Mouse (Mus musculus) midbrain, embryonic 11.5 days (tissue): Measurements from ENCODE around the gene Olfr521. TPM values are rescaled to one million over a fixed set of nuclear protein-coding genes. Genes with fewer than 3 reads are reported as not detected.
"Not testable (repeated sequence)": the region's sequence is repeated elsewhere in the genome, so short reads cannot be mapped to it uniquely, and the experiment has no call there.

ENCODE experiments used
- ATAC-seq: fragments of 200-750 bp; cut with Nextera tagmentation; 2 replicates; pipeline ENCODE4 v1.8.0; 2017; ENCODE audit warnings: moderate TSS enrichment, moderate library complexity; ENCODE audit not compliant: low FRiP score
- DNase-seq: peaks from one replicate; pipeline ENCODE4 v3.0.0; 2015; ENCODE audit warnings: low spot score; ENCODE audit errors: missing footprints
- H3K27ac ChIP-seq: fragments of 300-500 bp; sonication (generic); 2 replicates; pipeline ENCODE4 v1.5.1; 2014; ENCODE audit warnings: low read depth, low read length
- H3K27me3 ChIP-seq: fragments of 300-500 bp; sonication (generic); 2 replicates; pipeline ENCODE4 v1.6.1; 2014; ENCODE audit warnings: mild to moderate bottlenecking, low read length, moderate library complexity, mixed read lengths; ENCODE audit not compliant: control insufficient read depth, insufficient read depth
- H3K36me3 ChIP-seq: fragments of 300-500 bp; sonication (generic); 2 replicates; pipeline ENCODE4 v1.6.1; 2014; ENCODE audit warnings: mild to moderate bottlenecking, low read length, moderate library complexity, mixed read lengths; ENCODE audit not compliant: control insufficient read depth, insufficient read depth
- H3K4me1 ChIP-seq: fragments of 300-500 bp; sonication (generic); 2 replicates; pipeline ENCODE4 v1.6.1; 2014; ENCODE audit warnings: low read length; ENCODE audit not compliant: control insufficient read depth, insufficient read depth
- H3K4me2 ChIP-seq: fragments of 300-500 bp; sonication (generic); 2 replicates; pipeline ENCODE4 v1.6.1; 2014; ENCODE audit warnings: mild to moderate bottlenecking, moderate library complexity
- H3K4me3 ChIP-seq: fragments of 300-500 bp; sonication (generic); 2 replicates; pipeline ENCODE4 v1.5.1; 2014; ENCODE audit warnings: low read depth, low read length
- H3K9ac ChIP-seq: fragments of 300-500 bp; sonication (generic); 2 replicates; pipeline ENCODE4 v1.6.1; 2014; ENCODE audit warnings: low read length
- H3K9me3 ChIP-seq: fragments of 300-500 bp; sonication (generic); 2 replicates; pipeline ENCODE4 v1.6.1; 2016; ENCODE audit warnings: low read length; ENCODE audit not compliant: control insufficient read depth
- WGBS: fragments of 180-500 bp; shearing (Covaris S2); extraction: QIAGEN DNeasy Blood & Tissue Kit; methylation state at CpG from one replicate; pipeline ENCODE4 v1.1.7; 2014; 5-methylcytosine and 5-hydroxymethylcytosine counted together
- polyA plus RNA-seq: library from polyadenylated mRNA; unstranded; fragments of >200 nt; fragmentation: Nextera tagmentation; extraction: Ambion mirVana; gene quantifications from 2 replicates; pipeline ENCODE4 v1.2.1, GENCODE M21; 2014

Gene Olfr521
- polyA plus RNA-seq, 1 experiment from 2014 or later = not detected

GRCm38 (mm10) chr7:99799118-99799517, 35.8 kb downstream of the Olfr521 start:
- Histone ChIP-seq H3K9me3 (no peaks in the 10 kb centered on the region), H3K4me1 (peaks cover 7% of the 10 kb centered on the region; the same call in 1 of the 2 replicates), H3K4me2 (no peak overlapping the region), H3K4me3 (no peak overlapping the region), H3K27me3 (no peaks in the 10 kb centered on the region), H3K27ac (no peak overlapping the region), H3K36me3 (no peaks in the 10 kb centered on the region), H3K9ac (no peak overlapping the region)
- WGBS = 80% methylated on average over 7 of the region's 7 CpGs
- DNase-seq (no peak), ATAC-seq (no peak)

- no peak overlapping the region for H3K4me2 ChIP-seq
- H3K4me3 ChIP-seq = no peak overlapping the region
- H3K36me3 ChIP-seq = no peaks in the 10 kb centered on the region
- DNase-seq = no peak
- H3K9me3 ChIP-seq = no peaks in the 10 kb centered on the region
- no peak overlapping the region for H3K27ac ChIP-seq
- WGBS = 79% methylated on average over 8 of the region's 8 CpGs
- H3K9ac ChIP-seq = no peak overlapping the region
- H3K4me1 ChIP-seq = no peaks in the 10 kb centered on the region
- ATAC-seq = no peak
- H3K27me3 ChIP-seq = no peaks in the 10 kb centered on the region
Measured at GRCm38 (mm10) chr7:99803535-99803934, 40.2 kb downstream of the Olfr521 start.

- H3K9me3 ChIP-seq, H3K4me3 ChIP-seq, H3K4me1 ChIP-seq, H3K4me2 ChIP-seq, H3K27ac ChIP-seq, DNase-seq, H3K36me3 ChIP-seq, H3K27me3 ChIP-seq, H3K9ac ChIP-seq, ATAC-seq: not testable (repeated sequence)
- WGBS = 91% methylated on average over 3 of the region's 3 CpGs
Measured at GRCm38 (mm10) chr7:99804033-99804432, 40.7 kb downstream of the Olfr521 start.

GRCm38 (mm10) chr7:99805340-99805739, 42.0 kb downstream of the Olfr521 start:
- no peak for DNase-seq
- Histone ChIP-seq H3K9me3 (no peaks in the 10 kb centered on the region), H3K4me1 (no peaks in the 10 kb centered on the region), H3K27me3 (no peaks in the 10 kb centered on the region), H3K36me3 (no peaks in the 10 kb centered on the region), H3K4me2 (no peak overlapping the region), H3K9ac (no peak overlapping the region), H3K27ac (no peak overlapping the region), H3K4me3 (no peak overlapping the region)
- ATAC-seq = no peak
- 88% methylated on average over 1 of the region's 1 CpGs for WGBS

- not testable (repeated sequence) for ATAC-seq, H3K4me2 ChIP-seq, H3K4me1 ChIP-seq, H3K36me3 ChIP-seq, H3K4me3 ChIP-seq, H3K27ac ChIP-seq, H3K9me3 ChIP-seq, H3K27me3 ChIP-seq, DNase-seq, H3K9ac ChIP-seq
- WGBS = 91% methylated on average over 6 of the region's 7 CpGs
Measured at GRCm38 (mm10) chr7:99807043-99807442, 43.7 kb downstream of the Olfr521 start.

- H3K9me3 ChIP-seq = no peaks in the 10 kb centered on the region
- H3K4me2 ChIP-seq = no peak overlapping the region
- H3K27me3 ChIP-seq = no peaks in the 10 kb centered on the region
- DNase-seq = no peak
- no peak overlapping the region for H3K9ac ChIP-seq
- no peaks in the 10 kb centered on the region for H3K4me1 ChIP-seq
- WGBS = 97% methylated on average over 2 of the region's 2 CpGs
- no peak for ATAC-seq
- H3K4me3 ChIP-seq = no peak overlapping the region
- no peaks in the 10 kb centered on the region for H3K36me3 ChIP-seq
- H3K27ac ChIP-seq = no peak overlapping the region
Measured at GRCm38 (mm10) chr7:99810814-99811213, 47.5 kb downstream of the Olfr521 start.

GRCm38 (mm10) chr7:99811661-99812060, 48.4 kb downstream of the Olfr521 start:
- Histone ChIP-seq H3K27ac (no peak overlapping the region), H3K4me1 (no peaks in the 10 kb centered on the region), H3K4me2 (no peak overlapping the region), H3K36me3 (no peaks in the 10 kb centered on the region), H3K4me3 (no peak overlapping the region), H3K9me3 (no peaks in the 10 kb centered on the region), H3K27me3 (no peaks in the 10 kb centered on the region), H3K9ac (no peak overlapping the region)
- ATAC-seq (no peak), DNase-seq (no peak)
- WGBS = 85% methylated on average over 4 of the region's 4 CpGs

- Histone ChIP-seq H3K9me3 (no peaks in the 10 kb centered on the region), H3K36me3 (no peaks in the 10 kb centered on the region), H3K4me2 (no peak overlapping the region), H3K27me3 (no peaks in the 10 kb centered on the region), H3K4me3 (no peak overlapping the region), H3K4me1 (no peaks in the 10 kb centered on the region), H3K27ac (no peak overlapping the region), H3K9ac (no peak overlapping the region)
- WGBS = 90% methylated on average over 11 of the region's 11 CpGs
- DNase-seq (no peak), ATAC-seq (no peak)
Measured at GRCm38 (mm10) chr7:99813394-99813793, 50.1 kb downstream of the Olfr521 start.

GRCm38 (mm10) chr7:99818181-99818725, 54.9 kb downstream of the Olfr521 start:
- DNase-seq, H3K4me1 ChIP-seq, H3K27ac ChIP-seq, H3K27me3 ChIP-seq, ATAC-seq, H3K9me3 ChIP-seq, H3K4me2 ChIP-seq, H3K4me3 ChIP-seq, H3K9ac ChIP-seq, H3K36me3 ChIP-seq: not testable (repeated sequence)
- 19% methylated on average over 9 of the region's 9 CpGs for WGBS
